Mouse (Mus musculus) limb, embryonic 13.5 days (tissue): ENCODE results near the gene Chst12. TPM values are rescaled to one million over a fixed set of nuclear protein-coding genes. Genes with fewer than 3 reads are reported as not detected.

Experiments
- ATAC-seq: fragments of 200-750 bp; cut with Nextera tagmentation; 2 replicates; pipeline ENCODE4 v1.8.0; 2017; ENCODE audit warnings: low read depth, moderate number of reproducible peaks, moderate TSS enrichment; ENCODE audit not compliant: low FRiP score
- H3K27ac ChIP-seq: fragments of 300-500 bp; sonication (generic); 2 replicates; pipeline ENCODE4 v1.5.1; 2015; ENCODE audit warnings: inconsistent platforms, mild to moderate bottlenecking, moderate library complexity
- H3K27me3 ChIP-seq: fragments of 300-500 bp; sonication (generic); 2 replicates; pipeline ENCODE4 v1.6.1; 2015; ENCODE audit warnings: mild to moderate bottlenecking, inconsistent platforms
- H3K36me3 ChIP-seq: fragments of 300-500 bp; sonication (generic); 2 replicates; pipeline ENCODE4 v1.6.1; 2015; ENCODE audit warnings: inconsistent platforms, mild to moderate bottlenecking, moderate library complexity
- H3K4me1 ChIP-seq: fragments of 300-500 bp; sonication (generic); 2 replicates; pipeline ENCODE4 v1.6.1; 2015; ENCODE audit warnings: inconsistent platforms
- H3K4me2 ChIP-seq: fragments of 300-500 bp; sonication (generic); replicated peaks from 2 replicates; pipeline ENCODE4 v1.6.1; 2015; ENCODE audit warnings: inconsistent platforms, mild to moderate bottlenecking, moderate library complexity
- H3K4me3 ChIP-seq: fragments of 300-500 bp; sonication (generic); 2 replicates; pipeline ENCODE4 v1.5.1; 2015; ENCODE audit warnings: moderate library complexity, mild to moderate bottlenecking, inconsistent platforms
- H3K9ac ChIP-seq: fragments of 300-500 bp; sonication (generic); 2 replicates; pipeline ENCODE4 v1.6.1; 2015; ENCODE audit warnings: mild to moderate bottlenecking, inconsistent platforms
- H3K9me3 ChIP-seq: fragments of 300-500 bp; sonication (generic); 2 replicates; pipeline ENCODE4 v1.6.1; 2016; ENCODE audit warnings: inconsistent platforms
- WGBS: fragments of 180-500 bp; shearing (Covaris S2); methylation state at CpG from one replicate; pipeline ENCODE4 v1.1.7; 2015; 5-methylcytosine and 5-hydroxymethylcytosine counted together
- polyA plus RNA-seq: library from polyadenylated mRNA; unstranded; fragments of >200 nt; fragmentation: Nextera tagmentation; extraction: Ambion mirVana; gene quantifications from 2 replicates; pipeline ENCODE4 v1.2.1, GENCODE M21; 2015

The Chst12 gene
- polyA plus RNA-seq, 1 experiment from 2014 or later = 21.2 TPM

GRCm38 (mm10) chr5:140565856-140566255 lies 60.5 kb downstream of the Chst12 start:
- Histone ChIP-seq H3K27ac (no peak overlapping the region), H3K9me3 (no peaks in the 10 kb centered on the region), H3K4me3 (no peak overlapping the region), H3K27me3 (no peaks in the 10 kb centered on the region), H3K4me2 (no peak overlapping the region), H3K4me1 (peaks cover 44% of the 10 kb centered on the region), H3K36me3 (no peaks in the 10 kb centered on the region), H3K9ac (peak overlapping the region; percentile 8; the same call in 1 of the 2 replicates)
- no peak for ATAC-seq
- 78% methylated on average over 6 of the region's 6 CpGs for WGBS

GRCm38 (mm10) chr5:140566271-140566670 lies 60.9 kb downstream of the Chst12 start:
- H3K4me2 ChIP-seq = no peak overlapping the region
- 64% methylated on average over 4 of the region's 4 CpGs for WGBS
- no peaks in the 10 kb centered on the region for H3K36me3 ChIP-seq
- peaks cover 44% of the 10 kb centered on the region for H3K4me1 ChIP-seq
- no peaks in the 10 kb centered on the region for H3K9me3 ChIP-seq
- no peaks in the 10 kb centered on the region for H3K27me3 ChIP-seq
- no peak overlapping the region for H3K27ac ChIP-seq
- H3K9ac ChIP-seq = no peak overlapping the region
- H3K4me3 ChIP-seq = no peak overlapping the region
- ATAC-seq = no peak

- Histone ChIP-seq H3K36me3 (no peaks in the 10 kb centered on the region), H3K4me1 (peaks cover 47% of the 10 kb centered on the region), H3K27me3 (no peaks in the 10 kb centered on the region), H3K9me3 (no peaks in the 10 kb centered on the region), H3K4me3 (no peak overlapping the region), H3K4me2 (no peak overlapping the region), H3K27ac (no peak overlapping the region; the same call in 1 of the 2 replicates), H3K9ac (no peak overlapping the region)
- ATAC-seq = 0 out of 2 replicates have a peak, but pooled peaks have one; percentile 25
- WGBS = 38% methylated on average over 11 of the region's 11 CpGs
Measured at GRCm38 (mm10) chr5:140567321-140567720, 62.0 kb downstream of the Chst12 start.

GRCm38 (mm10) chr5:140567751-140568150 lies 62.4 kb downstream of the Chst12 start:
- peaks cover 46% of the 10 kb centered on the region for H3K4me1 ChIP-seq
- no peaks in the 10 kb centered on the region for H3K27me3 ChIP-seq
- no peaks in the 10 kb centered on the region for H3K36me3 ChIP-seq
- H3K27ac ChIP-seq = no peak overlapping the region; the same call in 1 of the 2 replicates
- 84% methylated on average over 5 of the region's 5 CpGs for WGBS
- no peak for ATAC-seq
- no peak overlapping the region for H3K4me3 ChIP-seq
- no peak overlapping the region for H3K9ac ChIP-seq
- H3K4me2 ChIP-seq = no peak overlapping the region
- no peaks in the 10 kb centered on the region for H3K9me3 ChIP-seq

DNA sequence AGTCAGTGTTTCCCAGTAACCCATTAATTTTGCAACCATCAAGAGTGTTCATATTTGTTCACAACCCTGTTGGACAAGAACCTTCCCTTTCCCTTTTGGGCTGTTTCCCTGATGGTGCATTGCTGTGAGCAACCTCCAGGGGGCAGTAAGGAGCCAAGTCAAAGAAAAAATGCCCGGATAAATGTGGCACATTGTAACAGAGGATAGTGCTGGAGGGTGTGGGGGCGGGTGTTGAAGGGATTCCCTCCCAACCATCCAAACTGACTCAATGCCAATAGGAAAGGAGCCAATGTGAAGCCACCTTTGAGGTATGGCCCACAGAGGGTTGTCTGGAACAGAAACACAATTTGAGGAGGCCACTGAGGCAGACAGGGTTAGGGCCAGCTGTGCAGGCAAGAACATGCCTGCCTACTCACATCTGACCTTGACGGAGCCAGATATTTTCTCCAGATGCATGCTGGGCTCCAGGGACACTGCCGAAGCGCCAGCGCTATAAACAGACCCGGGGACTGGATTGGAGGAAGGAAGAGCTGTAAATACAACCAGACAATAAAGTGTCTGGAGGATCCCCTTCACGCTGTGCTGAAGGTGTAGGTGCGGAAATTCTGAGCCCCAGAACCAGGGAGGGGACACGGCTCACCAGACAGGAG lies 63.1 kb downstream of the Chst12 start:
- H3K27me3 ChIP-seq = no peaks in the 10 kb centered on the region
- H3K9me3 ChIP-seq = no peaks in the 10 kb centered on the region
- peak overlapping the region; percentile 34; the same call in 1 of the 2 replicates for H3K27ac ChIP-seq
- H3K36me3 ChIP-seq = no peaks in the 10 kb centered on the region
- no peak overlapping the region for H3K4me3 ChIP-seq
- H3K4me2 ChIP-seq = peak overlapping the region; percentile 30
- 16% methylated on average over 10 of the region's 10 CpGs for WGBS
- ATAC-seq = 0 out of 2 replicates have a peak, but pooled peaks have one; percentile 24
- no peak overlapping the region for H3K9ac ChIP-seq
- peaks cover 39% of the 10 kb centered on the region for H3K4me1 ChIP-seq

DNA sequence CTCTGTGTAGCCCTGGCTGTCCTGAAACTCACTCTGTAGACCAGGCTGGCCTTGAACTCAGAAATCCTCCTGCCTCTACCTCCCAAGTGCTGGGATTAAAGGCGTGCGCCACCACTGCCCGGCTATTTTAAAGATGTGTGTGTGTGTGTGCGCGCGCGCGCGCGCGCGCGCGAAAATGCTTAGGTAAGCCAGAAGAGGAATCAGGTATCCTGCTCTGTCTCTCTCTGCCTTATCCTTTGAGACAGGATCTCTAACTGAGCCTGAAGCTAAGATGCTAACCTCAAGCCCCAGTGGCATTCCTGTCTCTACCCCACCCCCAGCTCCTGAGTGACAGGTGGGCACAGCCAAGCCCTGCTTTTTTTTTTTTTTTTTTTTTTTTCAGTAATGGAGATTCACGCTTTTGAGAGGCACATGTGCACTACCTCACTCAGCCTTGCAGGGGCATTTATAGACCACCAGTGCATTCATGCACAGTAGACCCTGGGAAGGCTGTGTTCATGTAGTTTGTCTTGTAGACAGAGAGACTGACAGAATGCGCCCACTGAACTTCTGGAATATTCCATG lies 63.8 kb downstream of the Chst12 start:
- peaks cover 36% of the 10 kb centered on the region for H3K4me1 ChIP-seq
- WGBS = 69% methylated on average over 16 of the region's 16 CpGs
- H3K27me3 ChIP-seq = no peaks in the 10 kb centered on the region
- H3K36me3 ChIP-seq = no peaks in the 10 kb centered on the region
- no peak overlapping the region for H3K9ac ChIP-seq
- no peaks in the 10 kb centered on the region for H3K9me3 ChIP-seq
- H3K4me2 ChIP-seq = no peak overlapping the region
- H3K4me3 ChIP-seq = no peak overlapping the region
- peak; percentile 26; the same call in 1 of the 2 replicates for ATAC-seq
- H3K27ac ChIP-seq = 0 out of 2 replicates have a peak overlapping the region, but pooled peaks have one; percentile 34

GRCm38 (mm10) chr5:140570223-140570870 lies 65.0 kb downstream of the Chst12 start:
- Histone ChIP-seq H3K4me3 (no peak overlapping the region), H3K27ac (no peak overlapping the region), H3K4me2 (no peak overlapping the region), H3K4me1 (peaks cover 32% of the 10 kb centered on the region), H3K27me3 (no peaks in the 10 kb centered on the region), H3K9ac (no peak overlapping the region), H3K36me3 (no peaks in the 10 kb centered on the region), H3K9me3 (no peaks in the 10 kb centered on the region)
- WGBS = 88% methylated on average over 13 of the region's 13 CpGs
- ATAC-seq = no peak

GRCm38 (mm10) chr5:140571201-140571600 lies 65.9 kb downstream of the Chst12 start:
- H3K36me3 ChIP-seq = no peaks in the 10 kb centered on the region
- WGBS = 67% methylated on average over 4 of the region's 4 CpGs
- H3K9ac ChIP-seq = no peak overlapping the region

GRCm38 (mm10) chr5:140571673-140572072 lies 66.3 kb downstream of the Chst12 start:
- Histone ChIP-seq H3K4me3 (no peak overlapping the region), H3K27me3 (no peaks in the 10 kb centered on the region), H3K4me2 (no peak overlapping the region), H3K9me3 (no peaks in the 10 kb centered on the region), H3K4me1 (peaks cover 23% of the 10 kb centered on the region), H3K36me3 (no peaks in the 10 kb centered on the region), H3K27ac (no peak overlapping the region; the same call in 1 of the 2 replicates), H3K9ac (0 out of 2 replicates have a peak overlapping the region, but pooled peaks have one; percentile 31)
- ATAC-seq = no peak
- 54% methylated on average over 10 of the region's 10 CpGs for WGBS

More at GRCm38 (mm10) chr5:140571201-140571600, 65.9 kb downstream of the Chst12 start:
- H3K27ac ChIP-seq = no peak overlapping the region; the same call in 1 of the 2 replicates
- ATAC-seq = no peak
- no peak overlapping the region for H3K4me3 ChIP-seq
- no peaks in the 10 kb centered on the region for H3K27me3 ChIP-seq
- no peaks in the 10 kb centered on the region for H3K9me3 ChIP-seq
- H3K4me1 ChIP-seq = peaks cover 24% of the 10 kb centered on the region
- H3K4me2 ChIP-seq = no peak overlapping the region

GRCm38 (mm10) chr5:140572611-140573010 lies 67.3 kb downstream of the Chst12 start:
- 69% methylated on average over 6 of the region's 6 CpGs for WGBS
- peaks cover 14% of the 10 kb centered on the region for H3K4me1 ChIP-seq
- no peak overlapping the region for H3K9ac ChIP-seq
- H3K27ac ChIP-seq = no peak overlapping the region
- H3K27me3 ChIP-seq = no peaks in the 10 kb centered on the region
- no peak for ATAC-seq
- H3K36me3 ChIP-seq = no peaks in the 10 kb centered on the region
- no peak overlapping the region for H3K4me3 ChIP-seq
- no peak overlapping the region for H3K4me2 ChIP-seq
- no peaks in the 10 kb centered on the region for H3K9me3 ChIP-seq
